Mouse (Mus musculus) midbrain, embryonic 11.5 days (tissue): ENCODE results near the gene 9830107B12Rik. TPM values are rescaled to one million over a fixed set of nuclear protein-coding genes. Genes with fewer than 3 reads are reported as not detected.

ENCODE experiments used
- ATAC-seq: fragments of 200-750 bp; cut with Nextera tagmentation; 2 replicates; pipeline ENCODE4 v1.8.0; 2017; ENCODE audit warnings: moderate TSS enrichment, moderate library complexity; ENCODE audit not compliant: low FRiP score
- DNase-seq: peaks from one replicate; pipeline ENCODE4 v3.0.0; 2015; ENCODE audit warnings: low spot score; ENCODE audit errors: missing footprints
- H3K27ac ChIP-seq: fragments of 300-500 bp; sonication (generic); 2 replicates; pipeline ENCODE4 v1.5.1; 2014; ENCODE audit warnings: low read depth, low read length
- H3K27me3 ChIP-seq: fragments of 300-500 bp; sonication (generic); 2 replicates; pipeline ENCODE4 v1.6.1; 2014; ENCODE audit warnings: mild to moderate bottlenecking, low read length, moderate library complexity, mixed read lengths; ENCODE audit not compliant: control insufficient read depth, insufficient read depth
- H3K36me3 ChIP-seq: fragments of 300-500 bp; sonication (generic); 2 replicates; pipeline ENCODE4 v1.6.1; 2014; ENCODE audit warnings: mild to moderate bottlenecking, low read length, moderate library complexity, mixed read lengths; ENCODE audit not compliant: control insufficient read depth, insufficient read depth
- H3K4me1 ChIP-seq: fragments of 300-500 bp; sonication (generic); 2 replicates; pipeline ENCODE4 v1.6.1; 2014; ENCODE audit warnings: low read length; ENCODE audit not compliant: control insufficient read depth, insufficient read depth
- H3K4me2 ChIP-seq: fragments of 300-500 bp; sonication (generic); 2 replicates; pipeline ENCODE4 v1.6.1; 2014; ENCODE audit warnings: mild to moderate bottlenecking, moderate library complexity
- H3K4me3 ChIP-seq: fragments of 300-500 bp; sonication (generic); 2 replicates; pipeline ENCODE4 v1.5.1; 2014; ENCODE audit warnings: low read depth, low read length
- H3K9ac ChIP-seq: fragments of 300-500 bp; sonication (generic); 2 replicates; pipeline ENCODE4 v1.6.1; 2014; ENCODE audit warnings: low read length
- H3K9me3 ChIP-seq: fragments of 300-500 bp; sonication (generic); 2 replicates; pipeline ENCODE4 v1.6.1; 2016; ENCODE audit warnings: low read length; ENCODE audit not compliant: control insufficient read depth
- WGBS: fragments of 180-500 bp; shearing (Covaris S2); extraction: QIAGEN DNeasy Blood & Tissue Kit; methylation state at CpG from one replicate; pipeline ENCODE4 v1.1.7; 2014; 5-methylcytosine and 5-hydroxymethylcytosine counted together
- polyA plus RNA-seq: library from polyadenylated mRNA; unstranded; fragments of >200 nt; fragmentation: Nextera tagmentation; extraction: Ambion mirVana; gene quantifications from 2 replicates; pipeline ENCODE4 v1.2.1, GENCODE M21; 2014

9830107B12Rik gene
- polyA plus RNA-seq, 1 experiment from 2014 or later, result not detected

DNA sequence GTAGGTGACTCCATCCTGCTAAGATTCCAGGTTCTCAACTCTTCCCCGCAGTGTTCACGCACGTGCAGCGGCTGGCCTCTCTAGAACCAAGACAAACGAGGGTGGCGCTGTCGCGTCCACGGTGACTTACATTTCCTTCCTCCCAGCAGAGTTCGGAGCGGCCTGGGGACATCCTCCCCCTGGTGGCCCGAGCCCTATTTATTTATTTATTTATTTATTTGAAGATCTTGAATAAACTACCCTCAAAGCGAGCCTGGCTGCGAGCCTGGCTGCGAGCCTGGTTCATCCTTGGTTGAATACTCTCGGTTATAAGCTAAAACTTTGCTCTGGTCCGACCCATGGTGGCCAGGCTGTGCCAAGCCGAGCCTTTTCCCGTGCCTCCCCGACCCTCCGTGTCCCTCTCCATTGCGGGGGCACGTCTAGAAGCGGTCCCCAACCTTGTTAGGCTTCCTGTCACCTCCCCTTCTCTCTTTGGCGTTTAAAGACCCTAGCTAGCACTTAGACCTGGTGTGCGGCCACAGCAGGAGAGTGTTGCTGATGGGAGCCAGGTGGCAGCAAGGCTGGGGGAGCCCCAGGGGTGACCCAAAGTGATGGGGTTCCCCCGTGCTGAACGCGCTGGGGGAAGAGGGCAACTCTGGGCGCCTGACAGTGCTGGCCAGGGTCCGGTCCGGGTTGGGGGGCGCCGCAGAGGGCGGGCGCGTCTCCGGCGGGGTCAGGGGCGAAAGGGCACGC is 48.9 kb downstream of the 9830107B12Rik start:
- Histone ChIP-seq H3K9ac (peak overlapping the region; percentile 28), H3K27me3 (peaks cover 58% of the 10 kb centered on the region), H3K4me1 (peaks cover 31% of the 10 kb centered on the region), H3K9me3 (peaks cover 4% of the 10 kb centered on the region; the same call in 1 of the 2 replicates), H3K36me3 (no peaks in the 10 kb centered on the region), H3K4me2 (peak overlapping the region; percentile 55), H3K4me3 (peak overlapping the region; percentile 27), H3K27ac (no peak overlapping the region)
- DNase-seq (peak; percentile 98), ATAC-seq (peak; percentile 17; the same call in 1 of the 2 replicates)
- 2% methylated on average over 39 of the region's 41 CpGs for WGBS

DNA sequence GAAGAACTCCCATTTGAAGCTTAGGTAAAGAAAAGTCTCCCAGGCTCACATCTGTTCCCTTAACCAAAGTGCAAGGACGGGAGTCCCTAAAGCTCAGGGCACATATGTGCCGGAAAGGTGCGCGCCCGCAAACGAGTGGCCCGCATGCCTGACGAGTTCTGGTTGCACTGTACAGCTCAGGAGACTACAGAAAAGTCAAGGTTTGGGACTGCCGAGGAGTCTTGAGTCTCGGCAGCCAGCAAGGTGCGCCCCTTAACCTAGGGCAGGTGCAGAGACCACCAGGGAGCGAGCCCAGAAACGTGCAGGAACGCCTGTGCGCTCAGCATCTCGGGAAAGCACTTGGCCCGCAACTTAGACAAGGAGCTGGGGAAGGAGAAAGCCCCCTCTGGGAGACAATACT is 49.7 kb downstream of the 9830107B12Rik start:
- ATAC-seq, result no peak
- Histone ChIP-seq H3K27me3 (peaks cover 58% of the 10 kb centered on the region), H3K4me3 (no peak overlapping the region), H3K9me3 (peaks cover 4% of the 10 kb centered on the region; the same call in 1 of the 2 replicates), H3K36me3 (no peaks in the 10 kb centered on the region), H3K27ac (no peak overlapping the region), H3K9ac (no peak overlapping the region), H3K4me1 (peaks cover 31% of the 10 kb centered on the region), H3K4me2 (no peak overlapping the region)
- WGBS, result 6% methylated on average over 17 of the region's 17 CpGs
- DNase-seq, result peak; percentile 96

DNA sequence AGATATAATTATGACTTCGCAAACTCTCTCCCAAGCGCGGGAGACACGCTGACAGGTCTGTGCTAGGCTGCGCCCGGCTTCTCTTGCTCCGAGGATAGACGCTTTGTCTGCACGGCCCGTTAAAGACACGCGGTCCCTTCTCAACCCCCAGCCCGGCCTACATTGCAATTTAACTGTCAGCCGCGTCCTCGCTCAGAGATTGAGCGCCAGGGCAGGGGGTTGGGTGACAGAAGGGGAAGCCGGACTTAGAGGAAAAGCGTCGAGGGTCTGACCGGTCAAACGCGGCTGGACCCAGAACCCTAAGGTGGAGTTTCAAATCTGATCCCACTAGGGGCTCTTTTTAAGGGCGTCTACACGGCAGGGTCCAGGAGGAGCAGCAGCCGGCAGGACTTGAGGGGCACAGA is 50.3 kb downstream of the 9830107B12Rik start:
- Histone ChIP-seq H3K27me3 (peaks cover 58% of the 10 kb centered on the region), H3K27ac (no peak overlapping the region), H3K36me3 (no peaks in the 10 kb centered on the region), H3K4me2 (peak overlapping the region; percentile 27), H3K9ac (0 out of 2 replicates have a peak overlapping the region, but pooled peaks have one; percentile 21), H3K9me3 (peaks cover 4% of the 10 kb centered on the region; the same call in 1 of the 2 replicates), H3K4me1 (peaks cover 31% of the 10 kb centered on the region), H3K4me3 (0 out of 2 replicates have a peak overlapping the region, but pooled peaks have one; percentile 11)
- DNase-seq (peak; percentile 98), ATAC-seq (no peak)
- WGBS, result under 1% methylated on average over 26 of the region's 26 CpGs

DNA sequence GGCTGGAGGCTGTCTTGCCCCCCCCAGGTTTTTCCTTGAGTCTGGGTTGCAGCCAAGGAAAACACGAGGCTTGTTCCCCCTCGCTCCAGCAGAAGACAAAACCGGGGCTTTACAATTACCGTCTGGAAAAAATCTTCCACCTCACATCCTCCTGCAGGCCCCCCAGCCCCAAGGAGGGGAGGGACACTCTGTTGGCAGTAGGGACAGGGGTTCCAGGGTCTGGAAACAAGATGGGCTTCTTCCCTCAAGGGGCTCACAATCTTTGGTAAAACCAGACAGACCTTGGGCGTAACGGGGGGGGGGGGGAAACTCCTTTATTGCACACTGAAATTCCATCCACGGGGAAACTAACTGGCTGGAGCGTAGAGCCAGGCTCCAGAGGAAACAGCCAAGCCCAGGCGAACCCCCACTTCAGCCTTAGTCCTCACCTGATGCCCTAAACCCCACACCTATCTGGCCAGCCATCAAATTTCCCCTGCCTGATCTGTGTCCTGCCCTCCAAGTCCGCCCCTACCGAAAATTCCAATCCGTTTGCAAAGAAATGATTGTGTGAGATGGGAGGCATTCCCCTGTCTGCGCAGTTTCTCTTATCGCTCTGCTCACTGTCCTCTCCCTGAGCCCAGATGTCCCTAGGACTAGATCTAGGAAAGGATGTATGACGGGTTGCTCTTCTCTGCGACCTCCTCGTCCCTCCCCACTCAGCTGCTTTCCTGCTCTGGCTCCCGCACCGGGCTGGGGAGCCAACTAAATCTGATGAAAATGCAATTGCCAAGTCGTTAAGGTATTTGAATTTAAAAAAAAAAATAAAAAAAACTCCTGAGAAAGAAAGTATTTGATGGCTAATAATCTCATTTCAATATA is 51.0 kb downstream of the 9830107B12Rik start:
- H3K4me1 ChIP-seq, result peaks cover 31% of the 10 kb centered on the region
- H3K27ac ChIP-seq, result no peak overlapping the region
- H3K4me3 ChIP-seq, result no peak overlapping the region
- no peak overlapping the region for H3K9ac ChIP-seq
- WGBS, result 8% methylated on average over 20 of the region's 20 CpGs
- ATAC-seq, result no peak
- H3K4me2 ChIP-seq, result 0 out of 2 replicates have a peak overlapping the region, but pooled peaks have one; percentile 6
- H3K27me3 ChIP-seq, result peaks cover 58% of the 10 kb centered on the region
- H3K9me3 ChIP-seq, result peaks cover 4% of the 10 kb centered on the region; the same call in 1 of the 2 replicates
- peak; percentile 92 for DNase-seq
- no peaks in the 10 kb centered on the region for H3K36me3 ChIP-seq

DNA sequence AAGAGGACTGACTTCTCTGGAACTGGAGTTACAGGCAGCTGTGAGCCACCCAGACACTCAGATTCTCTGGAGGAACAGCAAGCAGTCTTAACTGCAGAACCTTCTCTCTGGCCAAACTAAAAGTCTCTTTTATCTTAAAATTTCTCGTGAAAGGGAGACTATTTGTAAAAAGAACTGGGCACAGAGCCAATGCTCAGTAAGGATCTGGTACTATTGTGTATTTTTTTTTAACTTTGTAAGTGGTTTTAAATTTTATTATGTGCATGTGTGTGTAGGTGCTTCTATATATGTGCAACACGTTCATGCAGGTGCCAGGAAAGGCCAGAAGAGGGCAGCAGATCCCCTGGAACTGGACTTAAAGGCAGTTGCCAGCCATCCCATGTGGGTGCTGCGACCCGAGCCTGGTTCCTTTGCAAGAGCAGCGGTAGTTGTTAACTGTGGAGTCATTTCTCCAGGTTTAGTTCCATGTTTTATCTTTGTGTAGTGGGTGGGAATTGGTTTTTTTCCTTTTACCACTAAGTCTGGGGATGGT is 52.7 kb downstream of the 9830107B12Rik start:
- 75% methylated on average over 5 of the region's 5 CpGs for WGBS
- Histone ChIP-seq H3K27ac (no peak overlapping the region), H3K4me2 (no peak overlapping the region), H3K4me3 (no peak overlapping the region), H3K36me3 (no peaks in the 10 kb centered on the region), H3K4me1 (peaks cover 23% of the 10 kb centered on the region), H3K9ac (no peak overlapping the region), H3K27me3 (peaks cover 45% of the 10 kb centered on the region), H3K9me3 (peaks cover 4% of the 10 kb centered on the region; the same call in 1 of the 2 replicates)
- DNase-seq (no peak), ATAC-seq (no peak)

DNA sequence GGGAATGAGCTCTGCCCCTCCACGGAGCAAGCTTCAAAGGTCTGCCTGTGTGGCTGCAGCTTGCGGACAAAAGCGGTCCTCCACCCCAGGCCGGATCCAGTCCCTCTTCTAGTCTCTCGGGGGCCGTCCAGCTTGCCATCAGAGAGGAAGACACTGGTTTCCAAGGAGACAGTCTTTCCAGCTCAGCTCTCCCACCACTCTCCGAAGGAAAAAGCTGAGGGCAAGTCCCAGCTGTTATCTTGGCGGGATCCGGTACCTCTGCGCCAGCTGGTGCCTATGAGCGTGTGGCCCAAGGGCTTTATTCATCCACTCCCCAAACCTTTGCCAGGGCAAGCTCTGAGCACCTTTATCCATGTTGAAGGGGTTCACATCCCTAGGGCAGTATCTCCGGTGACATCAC is 55.8 kb downstream of the 9830107B12Rik start:
- H3K9ac ChIP-seq, result no peak overlapping the region
- H3K4me2 ChIP-seq, result no peak overlapping the region
- H3K4me1 ChIP-seq, result peaks cover 3% of the 10 kb centered on the region; the same call in 1 of the 2 replicates
- H3K27me3 ChIP-seq, result peaks cover 17% of the 10 kb centered on the region
- DNase-seq (no peak), ATAC-seq (0 out of 2 replicates have a peak, but pooled peaks have one; percentile 22)
- H3K9me3 ChIP-seq, result peaks cover 4% of the 10 kb centered on the region; the same call in 1 of the 2 replicates
- no peak overlapping the region for H3K4me3 ChIP-seq
- no peak overlapping the region for H3K27ac ChIP-seq
- 69% methylated on average over 12 of the region's 12 CpGs for WGBS
- no peaks in the 10 kb centered on the region for H3K36me3 ChIP-seq

DNA sequence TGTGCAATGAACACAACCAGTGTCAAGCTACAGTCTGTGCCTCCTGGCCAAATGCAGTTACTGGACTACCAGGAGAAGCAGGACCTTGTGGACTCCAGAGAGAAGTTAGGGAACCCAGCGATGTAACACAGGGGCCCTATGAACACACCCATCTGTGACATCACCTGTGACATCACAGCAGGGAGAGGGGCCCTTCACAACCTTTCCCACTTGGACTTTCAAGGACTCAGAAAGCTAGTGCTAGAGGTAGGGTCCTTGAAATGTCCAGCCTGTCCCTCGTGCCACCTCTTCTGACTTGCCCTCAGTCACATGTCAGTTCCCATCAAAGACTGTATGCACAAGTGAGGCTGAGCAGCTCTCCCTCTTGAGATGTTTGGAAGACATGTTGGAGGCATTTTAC is 56.6 kb downstream of the 9830107B12Rik start:
- no peak for ATAC-seq
- H3K4me1 ChIP-seq, result no peaks in the 10 kb centered on the region
- no peak overlapping the region for H3K27ac ChIP-seq
- no peak overlapping the region for H3K4me2 ChIP-seq
- H3K27me3 ChIP-seq, result peaks cover 9% of the 10 kb centered on the region
- H3K9me3 ChIP-seq, result peaks cover 4% of the 10 kb centered on the region; the same call in 1 of the 2 replicates
- 76% methylated on average over 2 of the region's 2 CpGs for WGBS
- H3K9ac ChIP-seq, result no peak overlapping the region
- no peak overlapping the region for H3K4me3 ChIP-seq
- H3K36me3 ChIP-seq, result no peaks in the 10 kb centered on the region
- no peak for DNase-seq

DNA sequence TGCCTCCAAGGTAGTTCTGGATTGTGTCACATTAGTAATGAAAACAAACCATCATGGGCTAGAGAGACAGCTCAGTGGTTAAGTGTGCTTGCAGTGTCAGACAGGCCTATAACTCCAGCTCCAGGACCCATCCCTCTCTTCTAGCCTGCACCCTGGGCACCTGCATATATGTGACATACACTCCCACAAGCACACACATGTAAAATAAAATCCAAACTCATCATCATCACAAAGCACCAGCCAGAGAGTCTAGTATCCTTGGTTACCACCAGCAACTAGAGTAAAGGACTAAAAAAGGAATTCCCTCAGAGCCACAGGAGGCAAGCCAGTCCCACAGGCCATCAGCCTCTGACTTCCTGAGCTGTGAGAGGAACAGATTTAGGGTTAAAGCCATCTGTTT is 57.0 kb downstream of the 9830107B12Rik start, which contains the start of gene 1700067P10Rik:
1700067P10Rik (plus strand) TSS at position 301 of the 400 bp plus-strand sequence.
- no peaks in the 10 kb centered on the region for H3K4me1 ChIP-seq
- ATAC-seq (no peak), DNase-seq (no peak)
- H3K4me2 ChIP-seq, result no peak within 1 kb of the TSS
- H3K9me3 ChIP-seq, result peaks cover 4% of the 10 kb centered on the region; the same call in 1 of the 2 replicates
- H3K27ac ChIP-seq, result no peak within 1 kb of the TSS
- H3K36me3 ChIP-seq, result no peaks in the 10 kb centered on the region
- H3K27me3 ChIP-seq, result peaks cover 4% of the 10 kb centered on the region
- no peak within 1 kb of the TSS for H3K9ac ChIP-seq
- no peak within 1 kb of the TSS for H3K4me3 ChIP-seq
